Mouse (Mus musculus) liver, embryonic 15.5 days (tissue): ENCODE measurements around the gene Stpg1. TPM values are rescaled to one million over a fixed set of nuclear protein-coding genes. Genes with fewer than 3 reads are reported as not detected.

Experiments used
- ATAC-seq: fragments of 200-750 bp; cut with Nextera tagmentation; 2 replicates; pipeline ENCODE4 v1.8.0; 2017; ENCODE audit warnings: moderate number of reproducible peaks, mild to moderate bottlenecking, moderate library complexity; ENCODE audit not compliant: insufficient read depth
- H3K27ac ChIP-seq: fragments of 300-500 bp; sonication (generic); replicated peaks from 2 replicates; pipeline ENCODE4 v1.5.1; 2015; ENCODE audit warnings: mild to moderate bottlenecking, inconsistent platforms
- H3K27me3 ChIP-seq: fragments of 300-500 bp; sonication (generic); 2 replicates; pipeline ENCODE4 v1.6.1; 2015; ENCODE audit warnings: mild to moderate bottlenecking, inconsistent platforms
- H3K36me3 ChIP-seq: fragments of 300-500 bp; sonication (generic); replicated peaks from 2 replicates; pipeline ENCODE4 v1.6.1; 2015; ENCODE audit warnings: moderate library complexity, mild to moderate bottlenecking, inconsistent platforms
- H3K4me1 ChIP-seq: fragments of 300-500 bp; sonication (generic); replicated peaks from 2 replicates; pipeline ENCODE4 v1.6.1; 2015; ENCODE audit warnings: inconsistent platforms
- H3K4me2 ChIP-seq: fragments of 300-500 bp; sonication (generic); 2 replicates; pipeline ENCODE4 v1.6.1; 2015; ENCODE audit warnings: moderate library complexity, mild to moderate bottlenecking, inconsistent platforms
- H3K4me3 ChIP-seq: fragments of 300-500 bp; sonication (generic); replicated peaks from 2 replicates; pipeline ENCODE4 v1.5.1; 2015; ENCODE audit warnings: mild to moderate bottlenecking, inconsistent platforms
- H3K9ac ChIP-seq: fragments of 300-500 bp; sonication (generic); 2 replicates; pipeline ENCODE4 v1.6.1; 2015; ENCODE audit warnings: moderate library complexity, mild to moderate bottlenecking, inconsistent platforms
- H3K9me3 ChIP-seq: fragments of 300-500 bp; sonication (generic); replicated peaks from 2 replicates; pipeline ENCODE4 v1.6.1; 2016; ENCODE audit warnings: inconsistent platforms
- WGBS: fragments of 180-500 bp; shearing (Covaris S2); methylation state at CpG from one replicate; pipeline ENCODE4 v1.1.7; 2015; ENCODE audit warnings: mixed read lengths; ENCODE audit not compliant: insufficient replicate concordance; 5-methylcytosine and 5-hydroxymethylcytosine counted together
- polyA plus RNA-seq: library from polyadenylated mRNA; unstranded; fragments of >200 nt; fragmentation: Nextera tagmentation; extraction: Ambion mirVana; gene quantifications from 2 replicates; pipeline ENCODE4 v1.2.1, GENCODE M21; 2015

The Stpg1 gene
- polyA plus RNA-seq, 1 experiment from 2014 or later = not detected

GRCm38 (mm10) chr4:135513865-135514264 is 19.3 kb downstream of the Stpg1 start:
- H3K4me1 ChIP-seq = no peaks in the 10 kb centered on the region; the same call in 1 of the 2 replicates
- no peaks in the 10 kb centered on the region for H3K9me3 ChIP-seq
- H3K4me3 ChIP-seq = no peak overlapping the region
- no peak for ATAC-seq
- no peaks in the 10 kb centered on the region for H3K36me3 ChIP-seq
- no peak overlapping the region for H3K4me2 ChIP-seq
- WGBS = 64% methylated on average over 7 of the region's 7 CpGs
- no peak overlapping the region for H3K27ac ChIP-seq
- peaks cover 7% of the 10 kb centered on the region for H3K27me3 ChIP-seq
- no peak overlapping the region for H3K9ac ChIP-seq

- Histone ChIP-seq H3K9me3 (no peaks in the 10 kb centered on the region), H3K4me1 (no peaks in the 10 kb centered on the region; the same call in 1 of the 2 replicates), H3K27ac (no peak overlapping the region), H3K27me3 (peaks cover 7% of the 10 kb centered on the region), H3K4me2 (no peak overlapping the region), H3K36me3 (no peaks in the 10 kb centered on the region), H3K4me3 (no peak overlapping the region), H3K9ac (no peak overlapping the region)
- WGBS = 67% methylated on average over 14 of the region's 14 CpGs
- ATAC-seq = no peak
Observed at GRCm38 (mm10) chr4:135514925-135515324, 20.3 kb downstream of the Stpg1 start.

GRCm38 (mm10) chr4:135516351-135517316 is 22.0 kb downstream of the Stpg1 start:
- Histone ChIP-seq H3K36me3 (no peaks in the 10 kb centered on the region), H3K9ac (no peak overlapping the region), H3K4me1 (no peaks in the 10 kb centered on the region; the same call in 1 of the 2 replicates), H3K4me2 (no peak overlapping the region), H3K27me3 (peaks cover 4% of the 10 kb centered on the region), H3K4me3 (no peak overlapping the region), H3K27ac (0 out of 2 replicates have a peak overlapping the region, but pooled peaks have one; percentile 9), H3K9me3 (no peaks in the 10 kb centered on the region)
- WGBS = 39% methylated on average over 15 of the region's 15 CpGs
- ATAC-seq = no peak

DNA sequence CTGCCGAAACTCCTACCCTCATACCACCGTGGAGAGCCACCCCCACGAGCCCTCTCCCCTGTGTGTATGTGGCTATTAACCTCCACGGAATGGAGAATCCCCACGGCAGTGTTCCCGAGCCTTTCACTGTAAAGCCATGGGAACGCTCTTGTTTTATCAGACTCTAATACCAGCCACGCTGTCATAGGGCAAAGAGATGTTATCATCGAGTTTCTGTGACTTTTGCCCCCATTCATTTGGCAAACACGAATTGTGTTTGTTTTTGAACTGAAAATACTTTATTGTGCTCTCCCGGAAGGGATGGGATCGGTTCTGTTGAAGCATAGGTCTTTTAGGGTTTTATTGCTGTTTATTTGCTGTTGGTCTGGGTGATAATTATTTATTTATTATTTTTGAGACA is 23.5 kb downstream of the Stpg1 start:
- H3K4me1 ChIP-seq = no peaks in the 10 kb centered on the region; the same call in 1 of the 2 replicates
- H3K27ac ChIP-seq = no peak overlapping the region
- no peak for ATAC-seq
- H3K4me3 ChIP-seq = no peak overlapping the region
- H3K4me2 ChIP-seq = no peak overlapping the region
- no peaks in the 10 kb centered on the region for H3K9me3 ChIP-seq
- H3K27me3 ChIP-seq = no peaks in the 10 kb centered on the region; the same call in 1 of the 2 replicates
- no peaks in the 10 kb centered on the region for H3K36me3 ChIP-seq
- H3K9ac ChIP-seq = no peak overlapping the region
- WGBS = 59% methylated on average over 12 of the region's 12 CpGs

- Histone ChIP-seq H3K9me3 (no peaks in the 10 kb centered on the region), H3K9ac (no peak overlapping the region), H3K4me3 (no peak overlapping the region), H3K27me3 (peaks cover 14% of the 10 kb centered on the region), H3K27ac (no peak overlapping the region), H3K36me3 (no peaks in the 10 kb centered on the region), H3K4me2 (no peak overlapping the region), H3K4me1 (no peaks in the 10 kb centered on the region; the same call in 1 of the 2 replicates)
- ATAC-seq = no peak
- 41% methylated on average over 9 of the region's 9 CpGs for WGBS
Observed at GRCm38 (mm10) chr4:135520421-135520820, 25.8 kb downstream of the Stpg1 start.

- Histone ChIP-seq H3K9ac (no peak overlapping the region), H3K9me3 (no peaks in the 10 kb centered on the region), H3K4me1 (no peaks in the 10 kb centered on the region), H3K4me2 (no peak overlapping the region), H3K4me3 (no peak overlapping the region), H3K27me3 (peaks cover 28% of the 10 kb centered on the region), H3K27ac (no peak overlapping the region), H3K36me3 (no peaks in the 10 kb centered on the region)
- 24% methylated on average over 7 of the region's 7 CpGs for WGBS
- ATAC-seq = no peak
Observed at GRCm38 (mm10) chr4:135523939-135524338, 29.3 kb downstream of the Stpg1 start.

- H3K9ac ChIP-seq = no peak overlapping the region
- WGBS = 52% methylated on average over 12 of the region's 12 CpGs
- H3K27me3 ChIP-seq = peaks cover 28% of the 10 kb centered on the region
- H3K27ac ChIP-seq = no peak overlapping the region
- no peak overlapping the region for H3K4me2 ChIP-seq
- H3K4me3 ChIP-seq = no peak overlapping the region
- no peaks in the 10 kb centered on the region for H3K9me3 ChIP-seq
- H3K4me1 ChIP-seq = no peaks in the 10 kb centered on the region
- no peak for ATAC-seq
- H3K36me3 ChIP-seq = no peaks in the 10 kb centered on the region
Observed at GRCm38 (mm10) chr4:135525057-135525456, 30.5 kb downstream of the Stpg1 start.

DNA sequence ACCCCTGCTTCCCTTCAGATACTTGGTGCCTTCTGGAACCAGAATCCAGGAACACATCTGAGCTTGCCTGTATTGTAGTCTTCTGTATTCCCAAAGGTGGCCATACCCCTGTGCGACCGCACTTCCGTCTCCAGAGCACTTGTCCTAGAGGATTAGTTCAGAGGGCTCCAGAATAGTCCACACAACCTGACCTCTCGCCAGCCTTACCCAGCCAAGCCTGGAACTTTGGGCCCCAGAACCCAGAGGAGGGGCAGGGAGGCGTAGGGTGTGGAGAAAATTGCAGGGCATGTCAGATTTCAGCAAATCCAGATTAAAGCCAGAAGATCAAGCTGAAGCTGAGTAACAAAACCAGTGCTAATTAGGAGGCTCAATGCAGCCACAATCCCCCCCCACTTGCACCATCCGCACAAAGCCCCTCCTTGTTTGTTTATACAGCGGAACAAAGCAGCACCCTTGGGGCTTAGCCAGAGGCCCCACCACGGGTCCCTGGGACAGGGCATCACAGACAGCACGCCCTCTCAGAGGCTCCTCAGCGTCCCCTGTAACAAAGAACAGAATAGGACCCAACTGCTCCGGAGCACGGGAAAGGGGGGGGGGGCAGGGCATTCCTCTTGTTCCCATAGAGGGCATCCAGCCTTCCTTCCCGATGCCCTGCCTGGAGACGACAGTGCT is 31.6 kb downstream of the Stpg1 start:
- WGBS = 31% methylated on average over 14 of the region's 14 CpGs
- ATAC-seq = no peak
- Histone ChIP-seq H3K9ac (no peak overlapping the region), H3K9me3 (0 out of 2 replicates have a peak, but pooled peaks cover 6% of the 10 kb centered on the region), H3K27me3 (peaks cover 28% of the 10 kb centered on the region), H3K4me1 (no peaks in the 10 kb centered on the region), H3K36me3 (no peaks in the 10 kb centered on the region), H3K27ac (no peak overlapping the region), H3K4me3 (no peak overlapping the region), H3K4me2 (no peak overlapping the region)

DNA sequence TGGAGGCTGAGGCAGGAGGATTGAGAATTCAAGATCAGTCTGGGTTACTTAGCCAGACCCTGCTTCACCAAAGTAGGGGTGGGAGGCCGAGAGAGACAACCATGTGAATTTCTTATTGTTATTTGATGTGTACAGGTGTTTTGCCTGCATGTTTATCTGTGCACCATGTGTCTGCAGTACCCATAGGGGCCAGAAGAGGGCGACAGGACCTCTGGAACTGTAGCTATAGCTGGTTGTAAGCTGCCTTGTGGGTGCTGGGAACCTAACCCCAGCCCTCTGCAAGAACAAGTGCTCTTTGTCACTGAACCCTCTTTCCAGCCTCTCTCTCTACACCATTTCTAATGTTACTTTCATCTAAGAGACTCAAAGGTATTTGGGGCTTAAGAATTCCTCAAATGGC is 35.7 kb downstream of the Stpg1 start:
- H3K36me3 ChIP-seq = no peaks in the 10 kb centered on the region
- WGBS = 38% methylated on average over 2 of the region's 2 CpGs
- no peak for ATAC-seq
- H3K4me3 ChIP-seq = no peak overlapping the region
- H3K9ac ChIP-seq = no peak overlapping the region
- H3K4me1 ChIP-seq = no peaks in the 10 kb centered on the region
- peaks cover 16% of the 10 kb centered on the region for H3K27me3 ChIP-seq
- no peak overlapping the region for H3K27ac ChIP-seq
- H3K4me2 ChIP-seq = no peak overlapping the region
- 0 out of 2 replicates have a peak, but pooled peaks cover 6% of the 10 kb centered on the region for H3K9me3 ChIP-seq

DNA sequence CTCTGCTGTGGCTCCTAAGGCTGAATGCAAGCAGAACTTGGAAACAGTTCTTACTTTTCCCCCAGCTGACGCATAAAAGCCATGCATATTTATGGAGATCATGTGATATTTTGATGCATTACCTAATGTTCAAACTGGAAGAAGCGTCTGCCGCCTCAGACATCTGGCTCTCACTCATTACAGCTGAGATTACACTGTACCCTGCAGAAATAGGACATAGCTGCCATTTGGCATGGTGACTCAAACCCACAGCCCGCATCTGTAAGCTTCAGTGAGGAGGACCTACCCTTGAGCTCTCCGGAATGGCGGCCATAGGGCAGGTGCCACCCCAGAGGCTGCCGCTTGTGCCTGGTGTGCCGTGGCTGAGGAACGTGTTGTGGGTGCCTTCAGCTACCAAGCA is 36.6 kb downstream of the Stpg1 start:
- H3K4me3 ChIP-seq = no peak overlapping the region
- no peak overlapping the region for H3K9ac ChIP-seq
- H3K27me3 ChIP-seq = peaks cover 6% of the 10 kb centered on the region; the same call in 1 of the 2 replicates
- no peak overlapping the region for H3K4me2 ChIP-seq
- no peak for ATAC-seq
- 0 out of 2 replicates have a peak, but pooled peaks cover 6% of the 10 kb centered on the region for H3K9me3 ChIP-seq
- H3K27ac ChIP-seq = no peak overlapping the region
- 74% methylated on average over 9 of the region's 9 CpGs for whole genome bisulfite sequencing
- no peaks in the 10 kb centered on the region for H3K36me3 ChIP-seq
- H3K4me1 ChIP-seq = no peaks in the 10 kb centered on the region
